Mouse (Mus musculus) spleen, postnatal 0 days (tissue): ENCODE measurements around the gene Otogl. TPM values are rescaled to one million over a fixed set of nuclear protein-coding genes. Genes with fewer than 3 reads are reported as not detected.

ENCODE experiments used
- polyA plus RNA-seq: library from polyadenylated mRNA; unstranded; fragments of >200 nt; fragmentation: Nextera tagmentation; extraction: Ambion mirVana; gene quantifications from 2 replicates; pipeline ENCODE4 v1.2.1, GENCODE M21; 2015

Otogl gene
- 0.01 and 0.02 TPM in 2 replicates for polyA plus RNA-seq

DNA sequence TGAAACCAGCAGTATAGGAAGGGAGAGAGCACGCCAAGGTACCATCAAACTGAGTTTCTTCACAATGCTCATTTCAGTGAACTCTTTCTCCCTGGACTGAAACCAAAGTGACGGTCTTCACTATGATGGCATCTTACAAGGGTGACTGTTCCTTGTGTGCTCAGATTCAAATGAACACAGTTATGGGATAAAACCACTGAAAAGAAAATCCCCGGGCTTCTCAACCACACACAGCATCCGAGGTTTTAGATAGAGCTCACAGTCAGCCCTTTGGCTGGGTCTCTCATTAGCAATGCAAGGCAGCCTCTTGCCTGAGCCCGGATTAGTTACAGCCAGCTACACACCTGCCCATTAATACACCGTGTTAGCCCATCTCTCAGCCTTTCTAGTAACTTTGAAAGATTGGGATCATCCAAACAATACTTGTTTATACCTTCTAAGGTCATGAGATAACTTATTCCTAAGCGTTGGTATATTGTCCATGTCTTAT, at the start of gene Otogl:
TSS of gene Otogl (minus strand) at position 51 of the 490 bp plus-strand sequence.

DNA sequence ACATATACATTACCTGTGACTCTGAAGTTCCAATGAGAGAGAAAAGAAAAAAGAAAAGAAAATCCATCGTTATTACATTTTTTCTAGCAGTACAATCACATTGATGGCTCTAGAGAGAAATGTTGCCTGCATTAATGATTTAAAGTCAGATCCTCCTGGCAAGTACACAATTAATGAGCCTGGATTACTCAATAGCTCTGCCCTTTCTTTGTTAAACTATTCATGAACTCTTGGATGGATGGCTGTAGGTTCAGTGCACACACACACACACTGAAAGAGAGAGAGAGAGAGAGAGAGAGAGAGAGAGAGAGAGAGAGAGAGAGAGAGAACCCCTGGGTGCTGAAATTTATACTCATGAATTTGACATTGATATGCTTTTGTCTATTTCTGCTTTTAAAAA, 192.1 kb downstream of the Otogl start, which contains the start of gene Ptprq:
TSS of gene Ptprq (minus strand) at position 246 of the 400 bp plus-strand sequence.

Other genes starting within 250 kb of the Otogl start
- not detected in 2 replicates for gene Ptprq, start 192.1 kb downstream of the Otogl start, polyA plus RNA-seq